Mouse (Mus musculus) forebrain, postnatal 0 days (tissue): ENCODE data around the gene Hist1h2bl. TPM values are rescaled to one million over a fixed set of nuclear protein-coding genes. Genes with fewer than 3 reads are reported as not detected.
"Not testable (repeated sequence)": the region's sequence is repeated elsewhere in the genome, so short reads cannot be mapped to it uniquely, and the experiment has no call there.

Source experiments
- ATAC-seq: fragments of 200-750 bp; cut with Nextera tagmentation; 2 replicates; pipeline ENCODE4 v1.8.0; 2017; ENCODE audit warnings: mild to moderate bottlenecking, moderate library complexity
- DNase-seq: peaks from one replicate; pipeline ENCODE4 v3.0.0-alpha.2; 2015
- H3K27ac ChIP-seq: fragments of 300-500 bp; sonication (generic); 2 replicates; pipeline ENCODE4 v1.5.1; 2014; ENCODE audit warnings: low read depth, mild to moderate bottlenecking, antibody characterized with exemption, low read length, moderate library complexity, mixed read lengths
- H3K27me3 ChIP-seq: fragments of 300-500 bp; sonication (generic); 2 replicates; pipeline ENCODE4 v1.6.1; 2014; ENCODE audit warnings: mild to moderate bottlenecking, low read length, mixed read lengths; ENCODE audit not compliant: insufficient read depth
- H3K36me3 ChIP-seq: fragments of 300-500 bp; sonication (generic); 2 replicates; pipeline ENCODE4 v1.6.1; 2014; ENCODE audit warnings: mild to moderate bottlenecking, moderate library complexity; ENCODE audit not compliant: insufficient read depth
- H3K4me1 ChIP-seq: fragments of 300-500 bp; sonication (generic); 2 replicates; pipeline ENCODE4 v1.6.1; 2014; ENCODE audit warnings: antibody characterized with exemption; ENCODE audit not compliant: insufficient read depth
- H3K4me2 ChIP-seq: fragments of 300-500 bp; sonication (generic); 2 replicates; pipeline ENCODE4 v1.6.1; 2014; ENCODE audit warnings: low read depth, mild to moderate bottlenecking, moderate library complexity
- H3K4me3 ChIP-seq: fragments of 300-500 bp; sonication (generic); 2 replicates; pipeline ENCODE4 v1.5.1; 2014; ENCODE audit warnings: low read depth, low read length, mixed read lengths
- H3K9ac ChIP-seq: fragments of 300-500 bp; sonication (generic); 2 replicates; pipeline ENCODE4 v1.6.1; 2014; ENCODE audit warnings: mild to moderate bottlenecking
- H3K9me3 ChIP-seq: fragments of 300-500 bp; sonication (generic); 2 replicates; pipeline ENCODE4 v1.6.1; 2016; ENCODE audit warnings: low read length
- CTCF ChIP-seq: sonication (generic); IDR thresholded peaks from 2 replicates; pipeline ENCODE4 v1.5.1; 2016; ENCODE audit warnings: antibody characterized with exemption, control low read depth, low read depth
- WGBS: fragments of 180-500 bp; shearing (Covaris S2); extraction: QIAGEN DNeasy Blood & Tissue Kit; methylation state at CpG from one replicate; pipeline ENCODE4 v1.1.7; 2014; 5-methylcytosine and 5-hydroxymethylcytosine counted together
- polyA plus RNA-seq: library from polyadenylated mRNA; unstranded; fragments of >200 nt; fragmentation: Nextera tagmentation; extraction: Ambion mirVana; gene quantifications from 2 replicates; pipeline ENCODE4 v1.2.1, GENCODE M21; 2015
- total RNA-seq: library from RNA; depleted of rRNA; stranded (reverse); fragments of >200 nt; gene quantifications from 2 replicates; pipeline ENCODE4 v1.2.3, GENCODE M21; 2014

Hist1h2bl gene
- total and polyA plus RNA-seq, 2 experiments from 2014 or later, result 0.65 to 141 TPM

- Histone ChIP-seq H3K36me3 (no peaks in the 10 kb centered on the region), H3K4me1 (peaks cover 18% of the 10 kb centered on the region), H3K27me3 (no peaks in the 10 kb centered on the region), H3K9me3 (no peaks in the 10 kb centered on the region), H3K4me2 (no peak overlapping the region), H3K4me3 (no peak overlapping the region), H3K9ac (no peak overlapping the region), H3K27ac (no peak overlapping the region)
- ATAC-seq, result no peak
- no peak for TF ChIP-seq CTCF
- no peak for DNase-seq
- 77% methylated on average over 3 of the region's 3 CpGs for WGBS
Observed at GRCm38 (mm10) chr13:21751827-21752226, 35.9 kb upstream of the Hist1h2bl start.

- Histone ChIP-seq H3K9ac (no peak overlapping the region), H3K9me3 (no peaks in the 10 kb centered on the region), H3K4me1 (peaks cover 18% of the 10 kb centered on the region), H3K27me3 (no peaks in the 10 kb centered on the region), H3K4me2 (no peak overlapping the region), H3K36me3 (no peaks in the 10 kb centered on the region), H3K4me3 (no peak overlapping the region), H3K27ac (no peak overlapping the region)
- ATAC-seq, result no peak
- TF ChIP-seq CTCF, result no peak
- DNase-seq, result no peak
Observed at GRCm38 (mm10) chr13:21751417-21751816, 35.5 kb upstream of the Hist1h2bl start.

GRCm38 (mm10) chr13:21750159-21751017, 34.4 kb upstream of the Hist1h2bl start, which contains the start of gene Hist1h4k:
Gene Hist1h4k, minus strand, starts transcription at chr13:21750505.
- peak; percentile 95 for DNase-seq
- whole genome bisulfite sequencing, result under 1% methylated on average over 42 of the region's 56 CpGs

GRCm38 (mm10) chr13:21749387-21750158, 33.6 kb upstream of the Hist1h2bl start:
- Histone ChIP-seq H3K4me3 (peak overlapping the region; percentile 55), H3K27me3 (no peaks in the 10 kb centered on the region), H3K4me1 (peaks cover 18% of the 10 kb centered on the region), H3K9ac (peak overlapping the region; percentile 64), H3K27ac (peak overlapping the region; percentile 71), H3K36me3 (no peaks in the 10 kb centered on the region), H3K9me3 (no peaks in the 10 kb centered on the region), H3K4me2 (peak overlapping the region; percentile 72)
- WGBS, result 3% methylated on average over 5 of the region's 5 CpGs
- peak; percentile 51 for DNase-seq
- no peak for TF ChIP-seq CTCF
- no peak for ATAC-seq

More at GRCm38 (mm10) chr13:21750159-21751017, 34.4 kb upstream of the Hist1h2bl start, which contains the start of gene Hist1h4k:
- Histone ChIP-seq H3K9ac (peak within 1 kb of the TSS; percentile 64), H3K27ac (peak within 1 kb of the TSS; percentile 71), H3K4me1 (peaks cover 18% of the 10 kb centered on the region), H3K4me2 (peak within 1 kb of the TSS; percentile 72), H3K4me3 (peak within 1 kb of the TSS; percentile 55)
- not testable (repeated sequence) for H3K36me3 ChIP-seq, H3K9me3 ChIP-seq, H3K27me3 ChIP-seq
- peak; percentile 81 for ATAC-seq

- WGBS, result 90% methylated on average over 1 of the region's 1 CpGs
- Histone ChIP-seq H3K36me3 (no peaks in the 10 kb centered on the region), H3K27ac (no peak overlapping the region), H3K27me3 (no peaks in the 10 kb centered on the region), H3K4me2 (no peak overlapping the region), H3K9me3 (no peaks in the 10 kb centered on the region), H3K4me3 (no peak overlapping the region), H3K4me1 (peaks cover 13% of the 10 kb centered on the region), H3K9ac (no peak overlapping the region)
- TF ChIP-seq CTCF, result no peak
- ATAC-seq (no peak), DNase-seq (no peak)
Observed at GRCm38 (mm10) chr13:21745006-21745405, 29.1 kb upstream of the Hist1h2bl start.

GRCm38 (mm10) chr13:21734906-21735767, 19.2 kb upstream of the Hist1h2bl start, which contains the start of gene Hist1h4j:
Gene Hist1h4j, plus strand, starts transcription at chr13:21735064.
- H3K9me3 ChIP-seq, H3K4me1 ChIP-seq, H3K27me3 ChIP-seq, H3K36me3 ChIP-seq: not testable (repeated sequence)
- peak within 1 kb of the TSS; percentile 94 for H3K27ac ChIP-seq
- DNase-seq (peak; percentile 94), ATAC-seq (peak; percentile 87)
- H3K9ac ChIP-seq, result peak within 1 kb of the TSS; percentile 64
- H3K4me3 ChIP-seq, result peak within 1 kb of the TSS; percentile 49
- WGBS, result under 1% methylated on average over 41 of the region's 56 CpGs
- peak within 1 kb of the TSS; percentile 69 for H3K4me2 ChIP-seq
